Mouse (Mus musculus): Measurements from ENCODE around the gene 1700012B09Rik. TPM values are rescaled to one million over a fixed set of nuclear protein-coding genes. Genes with fewer than 3 reads are reported as not detected.

The 1700012B09Rik gene
- polyA plus RNA-seq, 1 experiment from 2014 or later = 5.9 TPM

GRCm38 (mm10) chr9:14772074-14772473 lies 1.2 kb upstream of the 1700012B09Rik start:
- no peak overlapping the region for H3K9ac ChIP-seq (ENCODE audit: low read depth, low read length)
- H3K4me2 ChIP-seq (replicated peaks; ENCODE audit: low read depth, low read length) = no peak overlapping the region
- H3K9me3 ChIP-seq (ENCODE audit: control insufficient read depth, low read length) = no peaks in the 10 kb centered on the region
- H3K4me3 ChIP-seq (ENCODE audit: low read depth, low read length) = no peak overlapping the region
- DNase-seq (ENCODE audit: low spot score) (no peak), ATAC-seq (ENCODE audit: low FRiP score) (no peak)
- H3K4me1 ChIP-seq (replicated peaks; ENCODE audit: control insufficient read depth, insufficient read depth, low read length) = no peaks in the 10 kb centered on the region
- no peaks in the 10 kb centered on the region for H3K36me3 ChIP-seq (ENCODE audit: control insufficient read depth, insufficient read depth, low read length)
- no peaks in the 10 kb centered on the region; the same call in 1 of the 2 replicates for H3K27me3 ChIP-seq (ENCODE audit: control insufficient read depth, insufficient read depth, low read length)
- no peak overlapping the region for H3K27ac ChIP-seq (ENCODE audit: low read depth, low read length)
- WGBS = 92% methylated on average over 2 of the region's 2 CpGs

- no peak overlapping the region for H3K27ac ChIP-seq (ENCODE audit: low read depth, low read length)
- H3K4me2 ChIP-seq (replicated peaks; ENCODE audit: low read depth, low read length) = no peak overlapping the region
- WGBS = 61% methylated on average over 5 of the region's 6 CpGs
- ATAC-seq (ENCODE audit: low FRiP score) = no peak
- no peaks in the 10 kb centered on the region for H3K9me3 ChIP-seq (ENCODE audit: control insufficient read depth, low read length)
- no peaks in the 10 kb centered on the region for H3K4me1 ChIP-seq (replicated peaks; ENCODE audit: control insufficient read depth, insufficient read depth, low read length)
- H3K36me3 ChIP-seq (ENCODE audit: control insufficient read depth, insufficient read depth, low read length) = no peaks in the 10 kb centered on the region
- H3K27me3 ChIP-seq (ENCODE audit: control insufficient read depth, insufficient read depth, low read length) = no peaks in the 10 kb centered on the region; the same call in 1 of the 2 replicates
- H3K9ac ChIP-seq (ENCODE audit: low read depth, low read length) = no peak overlapping the region
- H3K4me3 ChIP-seq (ENCODE audit: low read depth, low read length) = no peak overlapping the region
- no peak for DNase-seq (ENCODE audit: low spot score)
These were observed 1.0 kb downstream of the 1700012B09Rik start for GRCm38 (mm10) chr9:14769811-14770210.

GRCm38 (mm10) chr9:14764765-14765164 lies 6.1 kb downstream of the 1700012B09Rik start:
- DNase-seq (ENCODE audit: low spot score) = peak; percentile 76
- H3K9me3 ChIP-seq (ENCODE audit: control insufficient read depth, low read length) = no peaks in the 10 kb centered on the region
- 0 out of 2 replicates have a peak, but pooled peaks have one; percentile 14 for ATAC-seq (ENCODE audit: low FRiP score)

DNA sequence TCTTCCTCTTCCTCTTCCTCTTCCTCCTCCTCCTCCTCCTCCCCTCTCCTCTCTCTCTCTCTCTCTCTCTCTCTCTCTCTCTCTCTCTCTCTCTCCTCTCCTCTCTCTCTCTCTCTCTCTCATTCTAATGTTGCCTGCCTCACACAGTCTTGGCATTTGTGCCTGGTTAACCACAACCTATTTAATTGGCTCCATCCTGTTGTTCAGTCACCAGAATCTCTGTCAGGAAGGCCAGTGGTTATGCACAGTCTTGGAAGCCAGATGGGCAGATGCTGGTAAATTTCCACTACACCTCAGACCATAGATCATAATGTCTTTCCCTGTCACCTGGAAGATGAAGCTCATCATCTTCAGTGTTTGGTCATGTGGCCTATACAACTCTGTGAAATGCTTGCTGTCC lies 11.6 kb downstream of the 1700012B09Rik start:
- Histone ChIP-seq H3K4me3 (ENCODE audit: low read depth, low read length) (no peak overlapping the region), H3K9me3 (ENCODE audit: control insufficient read depth, low read length) (no peaks in the 10 kb centered on the region), H3K36me3 (ENCODE audit: control insufficient read depth, insufficient read depth, low read length) (no peaks in the 10 kb centered on the region), H3K4me2 (replicated peaks; ENCODE audit: low read depth, low read length) (no peak overlapping the region), H3K4me1 (replicated peaks; ENCODE audit: control insufficient read depth, insufficient read depth, low read length) (no peaks in the 10 kb centered on the region), H3K9ac (ENCODE audit: low read depth, low read length) (no peak overlapping the region), H3K27me3 (ENCODE audit: control insufficient read depth, insufficient read depth, low read length) (no peaks in the 10 kb centered on the region), H3K27ac (ENCODE audit: low read depth, low read length) (no peak overlapping the region)
- ATAC-seq (ENCODE audit: low FRiP score) (no peak), DNase-seq (ENCODE audit: low spot score) (no peak)

More at GRCm38 (mm10) chr9:14764765-14765164, 6.1 kb downstream of the 1700012B09Rik start:
- no peaks in the 10 kb centered on the region for H3K36me3 ChIP-seq (ENCODE audit: control insufficient read depth, insufficient read depth, low read length)
- H3K27me3 ChIP-seq (ENCODE audit: control insufficient read depth, insufficient read depth, low read length) = no peaks in the 10 kb centered on the region
- H3K4me2 ChIP-seq (replicated peaks; ENCODE audit: low read depth, low read length) = no peak overlapping the region
- 30% methylated on average over 7 of the region's 7 CpGs for WGBS
- no peak overlapping the region for H3K4me3 ChIP-seq (ENCODE audit: low read depth, low read length)
- no peak overlapping the region for H3K27ac ChIP-seq (ENCODE audit: low read depth, low read length)
- no peaks in the 10 kb centered on the region for H3K4me1 ChIP-seq (replicated peaks; ENCODE audit: control insufficient read depth, insufficient read depth, low read length)
- H3K9ac ChIP-seq (ENCODE audit: low read depth, low read length) = no peak overlapping the region

- 77% methylated on average over 7 of the region's 7 CpGs for whole genome bisulfite sequencing
- DNase-seq (ENCODE audit: low spot score) (no peak), ATAC-seq (ENCODE audit: low FRiP score) (no peak)
- no peak overlapping the region for H3K4me3 ChIP-seq (ENCODE audit: low read depth, low read length)
- H3K27ac ChIP-seq (ENCODE audit: low read depth, low read length) = no peak overlapping the region
- no peaks in the 10 kb centered on the region for H3K36me3 ChIP-seq (ENCODE audit: control insufficient read depth, insufficient read depth, low read length)
- H3K4me1 ChIP-seq (replicated peaks; ENCODE audit: control insufficient read depth, insufficient read depth, low read length) = no peaks in the 10 kb centered on the region
- H3K9ac ChIP-seq (ENCODE audit: low read depth, low read length) = no peak overlapping the region
- H3K27me3 ChIP-seq (ENCODE audit: control insufficient read depth, insufficient read depth, low read length) = no peaks in the 10 kb centered on the region
- no peaks in the 10 kb centered on the region for H3K9me3 ChIP-seq (ENCODE audit: control insufficient read depth, low read length)
- no peak overlapping the region for H3K4me2 ChIP-seq (replicated peaks; ENCODE audit: low read depth, low read length)
These were observed 12.2 kb downstream of the 1700012B09Rik start for GRCm38 (mm10) chr9:14758590-14758989.

DNA sequence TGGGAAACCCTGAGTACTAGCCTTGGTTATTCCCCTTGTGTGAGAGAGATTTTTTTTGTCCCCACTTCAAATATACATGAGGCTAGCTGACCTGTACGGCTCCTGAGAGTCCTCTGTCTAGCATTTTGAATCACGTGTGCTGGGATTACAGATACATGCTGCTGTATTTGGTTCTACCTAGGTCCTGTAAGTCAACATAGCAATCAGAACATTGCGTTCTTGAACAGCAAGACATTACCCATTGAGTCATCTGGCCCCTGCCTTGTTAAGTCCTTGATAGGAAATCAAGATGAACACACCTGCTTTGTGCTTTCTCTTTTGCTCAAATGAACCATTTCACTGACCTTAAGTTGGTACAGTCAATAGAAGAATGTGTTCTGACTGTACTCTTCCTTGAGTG lies 16.4 kb downstream of the 1700012B09Rik start:
- Histone ChIP-seq H3K27ac (ENCODE audit: low read depth, low read length) (no peak overlapping the region), H3K4me3 (ENCODE audit: low read depth, low read length) (no peak overlapping the region), H3K27me3 (ENCODE audit: control insufficient read depth, insufficient read depth, low read length) (peaks cover 10% of the 10 kb centered on the region; the same call in 1 of the 2 replicates), H3K36me3 (ENCODE audit: control insufficient read depth, insufficient read depth, low read length) (no peaks in the 10 kb centered on the region), H3K9ac (ENCODE audit: low read depth, low read length) (no peak overlapping the region), H3K9me3 (ENCODE audit: control insufficient read depth, low read length) (no peaks in the 10 kb centered on the region), H3K4me1 (replicated peaks; ENCODE audit: control insufficient read depth, insufficient read depth, low read length) (peaks cover 3% of the 10 kb centered on the region; the same call in 1 of the 2 replicates), H3K4me2 (replicated peaks; ENCODE audit: low read depth, low read length) (no peak overlapping the region)
- DNase-seq (ENCODE audit: low spot score) = no peak
- 89% methylated on average over 3 of the region's 3 CpGs for WGBS
- no peak for ATAC-seq (ENCODE audit: low FRiP score)

- H3K4me3 ChIP-seq (ENCODE audit: low read depth, low read length) = no peak overlapping the region
- no peaks in the 10 kb centered on the region for H3K36me3 ChIP-seq (ENCODE audit: control insufficient read depth, insufficient read depth, low read length)
- H3K4me1 ChIP-seq (replicated peaks; ENCODE audit: control insufficient read depth, insufficient read depth, low read length) = peaks cover 3% of the 10 kb centered on the region; the same call in 1 of the 2 replicates
- no peak for ATAC-seq (ENCODE audit: low FRiP score)
- H3K4me2 ChIP-seq (replicated peaks; ENCODE audit: low read depth, low read length) = no peak overlapping the region
- no peak overlapping the region for H3K27ac ChIP-seq (ENCODE audit: low read depth, low read length)
- H3K9me3 ChIP-seq (ENCODE audit: control insufficient read depth, low read length) = no peaks in the 10 kb centered on the region
- no peak for DNase-seq (ENCODE audit: low spot score)
- H3K27me3 ChIP-seq (ENCODE audit: control insufficient read depth, insufficient read depth, low read length) = peaks cover 10% of the 10 kb centered on the region; the same call in 1 of the 2 replicates
- H3K9ac ChIP-seq (ENCODE audit: low read depth, low read length) = no peak overlapping the region
These were observed 16.9 kb downstream of the 1700012B09Rik start for GRCm38 (mm10) chr9:14753947-14754346.

DNA sequence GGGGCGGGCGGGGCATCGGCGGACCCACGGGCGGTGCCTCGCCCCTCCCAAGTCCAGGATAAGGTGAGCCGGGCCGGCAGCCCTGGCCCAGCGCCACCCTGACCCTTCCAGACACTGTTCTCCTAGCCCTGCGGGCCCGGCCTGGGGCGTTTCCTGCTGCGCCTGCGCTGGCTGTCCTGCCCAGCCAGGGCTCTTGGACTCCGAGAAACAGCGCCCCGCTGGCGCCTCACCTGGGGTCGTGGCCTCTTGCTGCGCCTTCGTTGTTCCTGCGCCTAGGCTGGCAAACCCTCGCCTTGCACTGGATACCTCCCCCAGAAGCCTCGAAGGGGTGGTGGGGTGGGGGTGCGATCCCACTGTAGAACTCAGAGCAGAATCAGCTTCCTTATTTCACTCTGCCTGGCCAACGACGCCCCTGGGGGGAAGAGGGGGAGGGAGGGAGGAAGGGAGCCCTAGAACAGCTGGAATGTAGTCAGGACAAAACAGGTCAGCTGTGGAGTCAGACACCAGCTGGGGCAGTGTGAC lies 18.8 kb downstream of the 1700012B09Rik start, which contains the start of gene Fut4:
Gene Fut4 (minus strand): TSS at position 393 of the 522 bp plus-strand sequence.
- ATAC-seq (ENCODE audit: low FRiP score) = peak; percentile 89
- no peak for DNase-seq (ENCODE audit: low spot score)
- peak within 1 kb of the TSS; percentile 74 for H3K4me2 ChIP-seq (replicated peaks; ENCODE audit: low read depth, low read length)
- H3K9me3 ChIP-seq (ENCODE audit: control insufficient read depth, low read length) = no peaks in the 10 kb centered on the region
- 2% methylated on average over 28 of the region's 28 CpGs for WGBS
- H3K36me3 ChIP-seq (ENCODE audit: control insufficient read depth, insufficient read depth, low read length) = no peaks in the 10 kb centered on the region
- peak within 1 kb of the TSS; percentile 55 for H3K9ac ChIP-seq (ENCODE audit: low read depth, low read length)
- H3K4me3 ChIP-seq (ENCODE audit: low read depth, low read length) = peak within 1 kb of the TSS; percentile 43
- peaks cover 3% of the 10 kb centered on the region; the same call in 1 of the 2 replicates for H3K4me1 ChIP-seq (replicated peaks; ENCODE audit: control insufficient read depth, insufficient read depth, low read length)
- no peak within 1 kb of the TSS for H3K27ac ChIP-seq (ENCODE audit: low read depth, low read length)
- peaks cover 10% of the 10 kb centered on the region; the same call in 1 of the 2 replicates for H3K27me3 ChIP-seq (ENCODE audit: control insufficient read depth, insufficient read depth, low read length)

DNA sequence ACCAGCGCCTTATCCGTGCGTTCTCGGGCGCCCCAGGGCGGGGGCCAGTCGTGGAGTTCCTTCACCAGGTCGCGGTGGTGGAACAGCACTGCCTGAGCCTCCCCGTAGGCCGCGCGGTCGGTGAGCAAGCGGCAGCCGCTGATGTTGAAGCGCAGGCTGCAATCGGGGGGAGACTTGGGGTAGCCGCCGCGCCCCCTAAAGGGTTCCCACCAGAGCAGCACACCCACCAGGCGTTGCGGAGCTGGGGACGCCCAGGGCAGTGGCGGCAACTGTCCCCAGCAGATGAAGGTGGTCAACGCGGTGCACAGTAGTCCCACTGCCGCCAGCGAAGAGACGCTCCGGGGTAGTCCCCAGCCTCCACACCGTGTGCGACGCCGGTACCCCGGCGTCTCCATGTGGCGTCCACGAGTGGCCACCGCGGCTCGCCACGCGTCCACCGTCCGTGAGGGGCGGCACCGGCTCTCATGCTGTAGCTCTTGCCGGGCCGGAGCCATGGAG lies 19.3 kb downstream of the 1700012B09Rik start:
- H3K36me3 ChIP-seq (ENCODE audit: control insufficient read depth, insufficient read depth, low read length) = no peaks in the 10 kb centered on the region
- H3K4me1 ChIP-seq (replicated peaks; ENCODE audit: control insufficient read depth, insufficient read depth, low read length) = peaks cover 3% of the 10 kb centered on the region; the same call in 1 of the 2 replicates
- DNase-seq (ENCODE audit: low spot score) (peak; percentile 64), ATAC-seq (ENCODE audit: low FRiP score) (peak; percentile 88)
- peak overlapping the region; percentile 55 for H3K9ac ChIP-seq (ENCODE audit: low read depth, low read length)
- H3K27me3 ChIP-seq (ENCODE audit: control insufficient read depth, insufficient read depth, low read length) = peaks cover 10% of the 10 kb centered on the region; the same call in 1 of the 2 replicates
- no peak overlapping the region for H3K27ac ChIP-seq (ENCODE audit: low read depth, low read length)
- no peaks in the 10 kb centered on the region for H3K9me3 ChIP-seq (ENCODE audit: control insufficient read depth, low read length)
- peak overlapping the region; percentile 43 for H3K4me3 ChIP-seq (ENCODE audit: low read depth, low read length)
- WGBS = 2% methylated on average over 49 of the region's 50 CpGs
- H3K4me2 ChIP-seq (replicated peaks; ENCODE audit: low read depth, low read length) = peak overlapping the region; percentile 74

All from hindbrain, embryonic 11.5 days (tissue).